In the genomic region with DNA sequence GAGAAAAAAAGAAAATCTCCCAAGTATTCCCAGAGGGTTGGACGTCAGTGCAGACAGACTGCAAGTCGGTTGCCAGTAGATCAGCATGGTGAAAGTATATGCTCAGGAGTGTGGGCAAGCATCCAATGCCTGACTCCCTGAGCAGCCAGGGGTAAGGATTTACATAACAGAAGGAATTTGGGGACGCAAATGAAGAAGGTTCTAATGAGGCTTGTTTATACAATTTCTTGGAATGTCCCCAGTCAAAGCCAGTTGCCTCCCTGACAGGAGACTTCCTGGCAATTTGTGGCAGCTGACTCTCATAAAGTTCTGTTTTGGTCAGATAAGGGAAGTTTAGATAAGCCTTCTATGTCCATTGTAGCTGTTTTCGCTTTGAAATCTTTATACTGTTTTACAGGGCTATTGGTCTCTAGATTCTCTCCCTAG, we compare ENCODE assay signal across 9 mouse cellular contexts. TPM values are rescaled to one million over a fixed set of nuclear protein-coding genes. Genes with fewer than 3 reads are reported as not detected.
DNase-seq lines count a peak whose midpoint lies in the region; ATAC-seq and TF ChIP-seq lines count a peak whose summit lies in the region.
"Had no signal": no experiment of that assay in that cellular context is flagged by ENCODE, and none has a peak within 500 bp of the region (broad histone marks: within the 10 kb centered on the region; RNA-seq: fewer than 3 reads in every experiment).

No protein-coding gene starts in this region.

- H3K4me3 ChIP-seq in midbrain, embryonic 15.5 days: no peak overlapping the region
- H3K4me3 ChIP-seq in midbrain, embryonic 10.5 days: no peak overlapping the region
- H3K4me3 ChIP-seq in cerebellum, adult 2 months (replicated peaks; ENCODE audit: insufficient read depth, low read depth, low read length): no peak overlapping the region
- no peak overlapping the region for H3K4me3 ChIP-seq in intestine, embryonic 14.5 days (ENCODE audit: low read depth, low read length)
- H3K4me3 ChIP-seq in layer of hippocampus, adult 2 months: no peak overlapping the region

- 0 out of 2 replicates have a peak, but pooled peaks have one; percentile 62 for ATAC-seq in midbrain, embryonic 15.5 days (replicated peaks)
- ATAC-seq in intestine, embryonic 14.5 days (replicated peaks; ENCODE audit: low FRiP score, low TSS enrichment, low read depth): no peak
- ATAC-seq in megakaryocyte progenitor cell, adult 5-6 weeks (replicated peaks; ENCODE audit: poor library complexity): peak; percentile 77

- TF ChIP-seq POLR2A in cerebellum, adult 2 months (IDR thresholded peaks at IDR 0.05; ENCODE audit: borderline replicate concordance, insufficient read depth, low read length): no peak

- no peaks in the 10 kb centered on the region for H3K36me3 ChIP-seq in midbrain, embryonic 15.5 days (replicated peaks)
- no peaks in the 10 kb centered on the region for H3K36me3 ChIP-seq in midbrain, embryonic 10.5 days
- H3K36me3 ChIP-seq in intestine, embryonic 14.5 days (ENCODE audit: control insufficient read depth, insufficient read depth, low read length): no peaks in the 10 kb centered on the region

- peaks cover 6% of the 10 kb centered on the region; the same call in 1 of the 2 replicates for H3K4me1 ChIP-seq in midbrain, embryonic 15.5 days
- peaks cover 17% of the 10 kb centered on the region for H3K4me1 ChIP-seq in midbrain, embryonic 10.5 days
- no peaks in the 10 kb centered on the region; the same call in 1 of the 2 replicates for H3K4me1 ChIP-seq in cerebellum, adult 2 months (ENCODE audit: control insufficient read depth, insufficient read depth, low read length)
- peaks cover 10% of the 10 kb centered on the region for H3K4me1 ChIP-seq in intestine, embryonic 14.5 days (replicated peaks; ENCODE audit: control insufficient read depth, insufficient read depth, low read length)

- no peaks in the 10 kb centered on the region for H3K27me3 ChIP-seq in midbrain, embryonic 15.5 days (replicated peaks)
- H3K27me3 ChIP-seq in midbrain, embryonic 10.5 days (ENCODE audit: low read depth, poor library complexity, severe bottlenecking): no peaks in the 10 kb centered on the region
- no peaks in the 10 kb centered on the region for H3K27me3 ChIP-seq in cerebellum, adult 2 months (ENCODE audit: control insufficient read depth, insufficient read depth, low read length)
- no peaks in the 10 kb centered on the region for H3K27me3 ChIP-seq in intestine, embryonic 14.5 days (replicated peaks; ENCODE audit: control insufficient read depth, insufficient read depth, low read length)

- 23% methylated on average over 4 of the region's 4 CpGs for WGBS in midbrain, embryonic 15.5 days
- 39% methylated on average over 4 of the region's 4 CpGs for WGBS in midbrain, embryonic 10.5 days
- WGBS in cerebellum, adult 2 months: 23% methylated on average over 4 of the region's 4 CpGs
- 18% methylated on average over 4 of the region's 4 CpGs for WGBS in intestine, embryonic 14.5 days

- 0 out of 2 replicates have a peak overlapping the region, but pooled peaks have one; percentile 24 for H3K27ac ChIP-seq in midbrain, embryonic 15.5 days
- H3K27ac ChIP-seq in midbrain, embryonic 10.5 days (replicated peaks): no peak overlapping the region
- no peak overlapping the region for H3K27ac ChIP-seq in cerebellum, adult 2 months (ENCODE audit: insufficient read depth, low read length)
- peak overlapping the region; percentile 62 for H3K27ac ChIP-seq in intestine, embryonic 14.5 days (ENCODE audit: low read depth)
- H3K27ac ChIP-seq in layer of hippocampus, adult 2 months: no peak overlapping the region; the same call in 1 of the 2 replicates
- H3K27ac ChIP-seq: liver, embryonic 14.5 days had no signal

- no peak overlapping the region for H3K4me2 ChIP-seq in midbrain, embryonic 15.5 days
- no peak overlapping the region for H3K4me2 ChIP-seq in intestine, embryonic 14.5 days (ENCODE audit: low read length)

- TF ChIP-seq CTCF in cerebellum, adult 2 months (IDR thresholded peaks at IDR 0.05; ENCODE audit: borderline replicate concordance, insufficient read depth, low read depth, low read length): no peak
- TF ChIP-seq CTCF in layer of hippocampus, adult 2 months (conservative IDR thresholded peaks at IDR 0.05): no peak

- DNase-seq in midbrain, embryonic 10.5 days (ENCODE audit: low spot score): no peak
- DNase-seq in cerebellum, adult 2 months: peak; percentile 36 to 54
- no peak for DNase-seq in intestine, embryonic 14.5 days (ENCODE audit: low spot score)
- no peak for DNase-seq in ovary, postnatal 10 days (ENCODE audit: low spot score)
- DNase-seq in frontal cortex, postnatal 36 days (ENCODE audit: low spot score in 2 of 2): no peak
- no peak for DNase-seq in layer of hippocampus, adult 2 months (ENCODE audit: low spot score in 2 of 2)

- H3K9ac ChIP-seq in midbrain, embryonic 15.5 days: no peak overlapping the region
- no peak overlapping the region for H3K9ac ChIP-seq in intestine, embryonic 14.5 days (ENCODE audit: low read length)
- H3K9ac ChIP-seq: liver, embryonic 14.5 days had no signal

- H3K9me3 ChIP-seq in midbrain, embryonic 15.5 days: no peaks in the 10 kb centered on the region
- no peaks in the 10 kb centered on the region for H3K9me3 ChIP-seq in midbrain, embryonic 10.5 days (replicated peaks)
- H3K9me3 ChIP-seq in intestine, embryonic 14.5 days (ENCODE audit: control insufficient read depth, low read length): no peaks in the 10 kb centered on the region

RNA-seq across cellular contexts. Expression of a gene that starts 33.4 kb away (rescaled TPM):
- 4.0 and 4.3 TPM in 2 replicates for polyA plus RNA-seq in midbrain, embryonic 15.5 days (2015; fragmentation: Nextera tagmentation; extraction: Ambion mirVana)
- polyA plus RNA-seq in midbrain, embryonic 10.5 days (2016; fragmentation: Nextera tagmentation; extraction: Ambion mirVana): 4.0 and 4.5 TPM in 2 replicates
- 21.5 and 21.6 TPM in 2 replicates for polyA plus RNA-seq in cerebellum, adult 2 months (2012; rRNA removed)
- 29.6 and 31.0 TPM in 2 replicates for polyA plus RNA-seq in intestine, embryonic 14.5 days (2014; fragmentation: Nextera tagmentation; extraction: Ambion mirVana)
- 16.9 and 21.0 TPM in 2 replicates for total RNA-seq in megakaryocyte progenitor cell, adult 5-6 weeks (2015)
- 11.1 and 12.1 TPM in 2 replicates for total RNA-seq in megakaryocyte progenitor cell, adult 5-6 weeks (2017)
- 10 to 100 TPM; 41.4 to 44.0 TPM for total RNA-seq in layer of hippocampus, adult 2 months (2021)

Comparison
In these comparisons a context has a peak if more than half of its experiments do, and no peak if none do; other contexts are left out.
1. H3K27ac ChIP-seq: peak in midbrain, embryonic 15.5 days (single experiment) and intestine, embryonic 14.5 days (single experiment); none in midbrain, embryonic 10.5 days (single experiment), cerebellum, adult 2 months (single experiment) and layer of hippocampus, adult 2 months (single experiment).
2. DNase-seq: peak in cerebellum, adult 2 months (2 of 2); none in midbrain, embryonic 10.5 days (single experiment), intestine, embryonic 14.5 days (single experiment), ovary, postnatal 10 days (single experiment), frontal cortex, postnatal 36 days (0 of 2) and layer of hippocampus, adult 2 months (0 of 2).